Mouse (Mus musculus): ENCODE results near the gene Nek2. TPM values are rescaled to one million over a fixed set of nuclear protein-coding genes. Genes with fewer than 3 reads are reported as not detected.

Gene Nek2
- polyA plus RNA-seq, 1 experiment from 2014 or later = 45.6 TPM

DNA sequence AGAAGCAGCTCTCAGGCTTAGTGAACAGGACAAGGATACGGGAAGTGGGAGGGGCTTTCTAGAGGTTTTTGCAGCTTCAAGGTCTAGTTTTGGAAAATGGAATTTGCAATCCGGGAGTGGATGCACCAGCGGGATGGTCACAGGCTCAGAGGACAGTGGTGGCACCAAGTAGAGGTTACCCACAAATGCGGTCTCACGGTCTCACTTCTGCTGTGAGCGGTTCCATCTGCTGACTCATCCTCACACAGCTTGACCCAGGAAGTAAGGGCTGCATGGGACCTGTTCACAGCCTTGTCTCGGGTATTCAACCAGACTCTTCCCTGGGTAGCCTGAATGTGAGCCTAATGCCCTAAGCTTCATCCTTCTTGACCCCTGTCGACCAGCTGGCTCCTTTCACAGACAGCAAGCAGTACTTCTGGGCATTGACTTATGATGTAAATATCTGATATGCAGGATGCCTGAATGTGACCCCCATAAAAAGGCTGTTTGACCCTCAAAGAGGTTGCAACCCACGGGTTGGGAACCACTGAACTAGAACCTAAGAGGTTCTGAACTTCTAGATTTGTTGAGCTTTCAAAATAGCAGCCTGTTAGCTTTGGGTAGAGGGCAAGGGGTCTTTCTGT is 54.5 kb downstream of the Nek2 start:
- no peak overlapping the region for H3K27ac ChIP-seq
- no peak overlapping the region for H3K4me2 ChIP-seq (replicated peaks)
- 0 out of 2 replicates have a peak, but pooled peaks cover 8% of the 10 kb centered on the region for H3K4me1 ChIP-seq (replicated peaks)
- no peaks in the 10 kb centered on the region for H3K36me3 ChIP-seq
- ATAC-seq = no peak
- H3K27me3 ChIP-seq (replicated peaks) = no peaks in the 10 kb centered on the region
- WGBS = 50% methylated on average over 9 of the region's 9 CpGs
- no peak overlapping the region for H3K9ac ChIP-seq
- H3K4me3 ChIP-seq (replicated peaks) = no peak overlapping the region
- H3K9me3 ChIP-seq = no peaks in the 10 kb centered on the region

DNA sequence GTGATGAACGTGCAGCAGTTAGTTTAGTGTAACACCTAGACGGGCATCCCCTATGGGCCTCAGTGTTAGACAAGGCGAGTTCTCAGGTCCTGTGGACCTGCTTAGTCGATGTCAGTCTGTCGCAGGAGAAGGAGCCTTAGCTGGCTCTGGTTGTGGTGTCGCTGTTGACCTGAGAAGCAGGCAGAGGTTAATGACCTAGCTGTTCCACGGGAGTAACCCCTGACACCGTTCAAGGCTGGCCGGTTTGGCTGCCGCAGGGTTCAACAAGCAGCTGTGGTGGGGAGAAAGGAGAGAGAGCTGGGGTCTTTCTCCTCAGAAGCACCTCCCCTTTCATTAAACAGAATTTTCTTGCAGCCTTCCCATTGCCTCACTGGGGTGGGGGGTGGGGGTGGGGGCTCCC is 56.4 kb downstream of the Nek2 start:
- Histone ChIP-seq H3K9ac (no peak overlapping the region), H3K27ac (no peak overlapping the region), H3K36me3 (no peaks in the 10 kb centered on the region), H3K9me3 (no peaks in the 10 kb centered on the region), H3K4me2 (replicated peaks) (no peak overlapping the region), H3K27me3 (replicated peaks) (no peaks in the 10 kb centered on the region), H3K4me3 (replicated peaks) (no peak overlapping the region), H3K4me1 (replicated peaks) (peaks cover 8% of the 10 kb centered on the region; the same call in 1 of the 2 replicates)
- no peak for ATAC-seq
- 51% methylated on average over 10 of the region's 10 CpGs for WGBS

DNA sequence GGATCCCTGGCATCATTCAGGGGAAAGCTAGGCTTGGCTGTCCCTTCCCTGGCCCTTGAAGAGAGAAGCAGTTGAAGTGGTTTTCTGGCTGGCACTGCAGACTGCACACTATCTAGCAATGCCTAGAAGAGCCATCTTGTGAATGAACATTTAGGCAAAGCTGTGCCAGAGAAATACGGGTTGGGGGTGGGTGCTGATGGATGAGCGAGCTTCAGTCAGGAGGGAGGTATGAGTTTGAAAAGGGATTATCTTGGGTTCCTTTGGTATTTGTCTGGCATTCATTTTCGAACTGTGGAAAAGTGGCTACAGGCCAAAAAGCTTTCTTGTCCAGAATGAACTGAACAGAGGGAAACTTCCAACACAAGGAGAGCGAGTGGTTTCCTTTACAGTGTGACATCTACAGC is 57.3 kb downstream of the Nek2 start:
- H3K36me3 ChIP-seq = no peaks in the 10 kb centered on the region
- no peak overlapping the region for H3K4me2 ChIP-seq (replicated peaks)
- ATAC-seq = no peak
- no peak overlapping the region for H3K4me3 ChIP-seq (replicated peaks)
- no peaks in the 10 kb centered on the region for H3K27me3 ChIP-seq (replicated peaks)
- H3K9ac ChIP-seq = no peak overlapping the region
- no peak overlapping the region for H3K27ac ChIP-seq
- peaks cover 8% of the 10 kb centered on the region; the same call in 1 of the 2 replicates for H3K4me1 ChIP-seq (replicated peaks)
- 68% methylated on average over 4 of the region's 4 CpGs for WGBS
- H3K9me3 ChIP-seq = no peaks in the 10 kb centered on the region

- Histone ChIP-seq H3K27me3 (replicated peaks) (no peaks in the 10 kb centered on the region), H3K9me3 (no peaks in the 10 kb centered on the region), H3K4me1 (replicated peaks) (peaks cover 8% of the 10 kb centered on the region; the same call in 1 of the 2 replicates), H3K36me3 (no peaks in the 10 kb centered on the region), H3K9ac (no peak overlapping the region), H3K27ac (no peak overlapping the region), H3K4me2 (replicated peaks) (no peak overlapping the region), H3K4me3 (replicated peaks) (no peak overlapping the region)
- no peak for ATAC-seq
- WGBS = 70% methylated on average over 3 of the region's 3 CpGs
These were observed 59.0 kb downstream of the Nek2 start for GRCm38 (mm10) chr1:191880247-191880646.

GRCm38 (mm10) chr1:191880921-191881609 is 59.8 kb downstream of the Nek2 start:
- Histone ChIP-seq H3K4me2 (replicated peaks) (no peak overlapping the region), H3K27me3 (replicated peaks) (no peaks in the 10 kb centered on the region), H3K27ac (no peak overlapping the region), H3K4me1 (replicated peaks) (peaks cover 8% of the 10 kb centered on the region; the same call in 1 of the 2 replicates), H3K4me3 (replicated peaks) (no peak overlapping the region), H3K36me3 (no peaks in the 10 kb centered on the region), H3K9me3 (no peaks in the 10 kb centered on the region), H3K9ac (no peak overlapping the region)
- no peak for ATAC-seq
- 79% methylated on average over 8 of the region's 8 CpGs for WGBS

DNA sequence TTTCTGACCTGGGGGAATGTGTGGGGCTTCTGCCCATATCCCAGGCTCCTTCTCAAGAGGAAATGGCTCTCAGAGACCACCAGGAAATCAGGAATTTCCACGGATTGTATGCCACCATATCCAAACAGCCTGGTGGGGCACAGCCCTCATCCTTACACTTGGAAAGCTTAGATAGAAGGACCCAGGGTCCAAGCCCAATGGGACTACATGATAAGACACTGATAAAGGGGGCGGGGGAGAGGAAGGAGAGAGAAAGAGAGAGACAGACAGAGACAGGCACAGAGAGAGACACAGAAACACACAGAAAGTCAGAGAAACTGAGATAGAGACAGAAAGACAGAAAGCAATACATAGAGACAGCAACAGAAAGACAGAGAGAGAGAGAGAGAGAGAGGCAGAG is 60.4 kb downstream of the Nek2 start:
- Histone ChIP-seq H3K9me3 (no peaks in the 10 kb centered on the region), H3K27me3 (replicated peaks) (no peaks in the 10 kb centered on the region), H3K9ac (no peak overlapping the region), H3K4me1 (replicated peaks) (peaks cover 8% of the 10 kb centered on the region; the same call in 1 of the 2 replicates), H3K27ac (no peak overlapping the region), H3K4me3 (replicated peaks) (no peak overlapping the region), H3K36me3 (no peaks in the 10 kb centered on the region), H3K4me2 (replicated peaks) (no peak overlapping the region)
- ATAC-seq = no peak
- 57% methylated on average over 2 of the region's 2 CpGs for WGBS

Other genes with a start within 250 kb of the Nek2 start
- 33.8 and 38.7 TPM in 2 replicates for gene Dtl, start 245.9 kb upstream of the Nek2 start, polyA plus RNA-seq (2015; fragmentation: Nextera tagmentation; extraction: Ambion mirVana)
- gene Ints7, start 245.8 kb upstream of the Nek2 start, polyA plus RNA-seq (2015; fragmentation: Nextera tagmentation; extraction: Ambion mirVana) = 43.5 and 44.7 TPM in 2 replicates
- 31.2 and 37.2 TPM in 2 replicates for gene Lpgat1, start 103.6 kb upstream of the Nek2 start, polyA plus RNA-seq (2015; fragmentation: Nextera tagmentation; extraction: Ambion mirVana)
- gene Slc30a1, start 85.3 kb downstream of the Nek2 start, polyA plus RNA-seq (2015; fragmentation: Nextera tagmentation; extraction: Ambion mirVana) = 4.5 and 5.5 TPM in 2 replicates
- gene Rd3, start 155.9 kb downstream of the Nek2 start, polyA plus RNA-seq (2015; fragmentation: Nextera tagmentation; extraction: Ambion mirVana) = 0.18 and 0.20 TPM in 2 replicates